Mouse (Mus musculus) hindbrain, embryonic 11.5 days (tissue): ENCODE measurements around the gene Fabp3. TPM values are rescaled to one million over a fixed set of nuclear protein-coding genes. Genes with fewer than 3 reads are reported as not detected.

ENCODE experiments used
- ATAC-seq: fragments of 200-750 bp; cut with Nextera tagmentation; 2 replicates; pipeline ENCODE4 v1.8.0; 2017; ENCODE audit warnings: mild to moderate bottlenecking, moderate TSS enrichment, moderate library complexity; ENCODE audit not compliant: low FRiP score
- DNase-seq: peaks from one replicate; pipeline ENCODE4 v3.0.0-alpha.2; 2015; ENCODE audit warnings: low spot score
- H3K27ac ChIP-seq: fragments of 300-500 bp; sonication (generic); 2 replicates; pipeline ENCODE4 v1.5.1; 2014; ENCODE audit warnings: mild to moderate bottlenecking, low read depth, low read length
- H3K27me3 ChIP-seq: fragments of 300-500 bp; sonication (generic); 2 replicates; pipeline ENCODE4 v1.6.1; 2014; ENCODE audit warnings: mild to moderate bottlenecking, low read length, moderate library complexity, mixed read lengths; ENCODE audit not compliant: control insufficient read depth, insufficient read depth
- H3K36me3 ChIP-seq: fragments of 300-500 bp; sonication (generic); 2 replicates; pipeline ENCODE4 v1.6.1; 2014; ENCODE audit warnings: mild to moderate bottlenecking, low read length, moderate library complexity, mixed read lengths; ENCODE audit not compliant: control insufficient read depth, insufficient read depth
- H3K4me1 ChIP-seq: fragments of 300-500 bp; sonication (generic); replicated peaks from 2 replicates; pipeline ENCODE4 v1.6.1; 2014; ENCODE audit warnings: low read length, mixed read lengths; ENCODE audit not compliant: control insufficient read depth, insufficient read depth
- H3K4me2 ChIP-seq: fragments of 300-500 bp; sonication (generic); replicated peaks from 2 replicates; pipeline ENCODE4 v1.6.1; 2014; ENCODE audit warnings: mild to moderate bottlenecking, low read depth, low read length
- H3K4me3 ChIP-seq: fragments of 300-500 bp; sonication (generic); 2 replicates; pipeline ENCODE4 v1.5.1; 2014; ENCODE audit warnings: low read depth, low read length
- H3K9ac ChIP-seq: fragments of 300-500 bp; sonication (generic); 2 replicates; pipeline ENCODE4 v1.6.1; 2014; ENCODE audit warnings: low read depth, low read length
- H3K9me3 ChIP-seq: fragments of 300-500 bp; sonication (generic); 2 replicates; pipeline ENCODE4 v1.6.1; 2016; ENCODE audit warnings: low read length; ENCODE audit not compliant: control insufficient read depth
- WGBS: fragments of 180-500 bp; shearing (Covaris S2); extraction: QIAGEN DNeasy Blood & Tissue Kit; methylation state at CpG from one replicate; pipeline ENCODE4 v1.1.7; 2014; 5-methylcytosine and 5-hydroxymethylcytosine counted together
- polyA plus RNA-seq: library from polyadenylated mRNA; unstranded; fragments of >200 nt; fragmentation: Nextera tagmentation; extraction: Ambion mirVana; gene quantifications from 2 replicates; pipeline ENCODE4 v1.2.1, GENCODE M21; 2014

The Fabp3 gene
- polyA plus RNA-seq, 1 experiment from 2014 or later = 27.7 TPM

DNA sequence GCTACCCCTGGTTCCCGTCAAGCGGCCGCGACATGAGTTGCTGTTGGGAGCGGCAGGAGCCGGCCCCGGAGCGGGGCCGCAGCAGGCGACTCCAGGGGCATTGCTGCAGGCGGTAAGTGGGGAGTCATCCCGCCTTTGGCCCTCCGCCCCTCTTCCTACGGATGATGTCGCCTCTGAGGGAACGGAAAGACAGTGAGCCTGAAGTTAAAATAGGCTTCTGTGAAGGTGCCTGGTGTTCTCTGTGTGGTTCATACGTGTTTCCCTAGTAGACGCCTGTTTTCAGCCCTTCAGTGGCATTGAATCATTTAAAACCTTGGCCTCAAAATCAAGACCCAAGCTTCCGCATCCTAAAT lies 51.8 kb downstream of the Fabp3 start:
- Histone ChIP-seq H3K4me1 (peaks cover 3% of the 10 kb centered on the region; the same call in 1 of the 2 replicates), H3K9ac (peak overlapping the region; percentile 78), H3K27ac (0 out of 2 replicates have a peak overlapping the region, but pooled peaks have one; percentile 8), H3K4me3 (peak overlapping the region; percentile 75), H3K27me3 (no peaks in the 10 kb centered on the region), H3K36me3 (peaks cover 7% of the 10 kb centered on the region; the same call in 1 of the 2 replicates), H3K4me2 (peak overlapping the region; percentile 48), H3K9me3 (no peaks in the 10 kb centered on the region)
- ATAC-seq (no peak), DNase-seq (no peak)
- WGBS = 0% methylated on average over 15 of the region's 19 CpGs

Other genes with a start within 250 kb of the Fabp3 start
- 71.4 and 72.4 TPM in 2 replicates for gene Pef1, start 206.0 kb upstream of the Fabp3 start, polyA plus RNA-seq
- gene Hcrtr1, start 169.2 kb upstream of the Fabp3 start, polyA plus RNA-seq = 0.46 and 0.59 TPM in 2 replicates
- 8.2 and 10.0 TPM in 2 replicates for gene Tinagl1, start 133.5 kb upstream of the Fabp3 start, polyA plus RNA-seq
- 0.45 and 1.2 TPM in 2 replicates for gene Gm853, start 86.2 kb upstream of the Fabp3 start, polyA plus RNA-seq
- 57.9 and 58.8 TPM in 2 replicates for gene Serinc2, start 29.4 kb upstream of the Fabp3 start, polyA plus RNA-seq
- not detected in 2 replicates for gene Gm10570, start 79 bp downstream of the Fabp3 start, polyA plus RNA-seq
- gene Zcchc17, start 51.3 kb downstream of the Fabp3 start, polyA plus RNA-seq = 79.3 and 85.1 TPM in 2 replicates
- gene Snrnp40, start 51.5 kb downstream of the Fabp3 start, polyA plus RNA-seq = 190 and 204 TPM in 2 replicates